In genomic region chr7:16070846-16071245, GRCm38 (mm10) we compare ENCODE assay signal across 23 mouse cellular contexts. TPM values are rescaled to one million over a fixed set of nuclear protein-coding genes. Genes with fewer than 3 reads are reported as not detected.
A peak's percentile ranks its signal among the peaks of the same experiment; 100 is the strongest.
DNase-seq lines count a peak whose midpoint lies in the region; ATAC-seq lines count a peak whose summit lies in the region.
"Had no signal": no experiment of that assay in that cellular context is flagged by ENCODE, and none has a peak within 500 bp of the region (broad histone marks: within the 10 kb centered on the region; RNA-seq: fewer than 3 reads in every experiment).

No protein-coding gene starts in this region.

- DNase-seq in 416B (ENCODE audit: low read depth) (peak; percentile 32), MEL-GATA-1-ER (ENCODE audit: extremely low read depth, low read depth) (peak; percentile 44)
- DNase-seq in gastrocnemius, postnatal 14 days, result no peak
- no peak for DNase-seq in kidney, postnatal 14 days
- no peak for DNase-seq in urinary bladder, postnatal 25 days (ENCODE audit: low spot score)
- DNase-seq in adrenal gland, adult 18-20 months (ENCODE audit: low spot score in 2 of 2), result no peak
- DNase-seq: adrenal gland, postnatal 14 days; cerebellum, adult 11-12 months; cerebellum, adult 8-10 months; cerebellum, postnatal 10 days; cerebellum, postnatal 36 days; gastrocnemius, adult 2 months; gastrocnemius, postnatal 36 days; heart, adult 11 months had no signal

- intact Hi-C loops in gastrocnemius, postnatal 14 days (cut with DNase I; ENCODE audit: low total_unique reads), result no loop called here

- ATAC-seq in granulocyte monocyte progenitor cell, adult 5-6 weeks (replicated peaks; ENCODE audit: poor library complexity, severe bottlenecking), result peak; percentile 98
- peak; percentile 90 for ATAC-seq in megakaryocyte, adult 5-6 weeks (ENCODE audit: poor library complexity, severe bottlenecking)
- ATAC-seq: CD4-positive, CD25-positive, alpha-beta regulatory T cell, adult 4 months; forebrain, embryonic 13.5 days; forebrain, embryonic 16.5 days; hindbrain, postnatal 0 days; Patski had no signal

RNA-seq across cellular contexts. Expression of gene Zfp541, which starts 9.2 kb away (rescaled TPM):
- not detected in 2 replicates for total RNA-seq in granulocyte monocyte progenitor cell, adult 5-6 weeks (2014; fragmentation: Nextera tagmentation)
- total RNA-seq in granulocyte monocyte progenitor cell, adult 5-6 weeks (2017), result 0.31 TPM in 1 of 2 replicates, not detected in the other
- 0.16 and 0.27 TPM in 2 replicates for total RNA-seq in megakaryocyte, adult 5-6 weeks (2015)
- total RNA-seq in megakaryocyte, adult 5-6 weeks (2017), result 0.53 TPM in 1 of 2 replicates, not detected in the other
- not detected for total RNA-seq in gastrocnemius, postnatal 14 days (2021)
- total RNA-seq in adrenal gland, adult 18-20 months (2021), result not detected
- total RNA-seq: gastrocnemius, adult 2 months; gastrocnemius, postnatal 36 days; heart, adult 8-10 months; heart, postnatal 25 days had no signal

RNA-seq across cellular contexts. Expression of gene Bicra, which starts 23.1 kb away (rescaled TPM):
- 12.2 and 21.8 TPM in 2 replicates for total RNA-seq in granulocyte monocyte progenitor cell, adult 5-6 weeks (2014; fragmentation: Nextera tagmentation)
- total RNA-seq in granulocyte monocyte progenitor cell, adult 5-6 weeks (2017), result 0.34 and 0.93 TPM in 2 replicates
- 19.5 and 28.6 TPM in 2 replicates for total RNA-seq in megakaryocyte, adult 5-6 weeks (2015)
- total RNA-seq in megakaryocyte, adult 5-6 weeks (2017), result 1.9 and 2.8 TPM in 2 replicates
- total RNA-seq in gastrocnemius, postnatal 14 days (2021), result 1 to 10 TPM; 7.9 to 8.8 TPM
- total RNA-seq in adrenal gland, adult 18-20 months (2021), result 1 to 10 TPM; 8.4 to 8.6 TPM

RNA-seq across cellular contexts. Expression of gene Napa, which starts 27.4 kb away (rescaled TPM):
- total RNA-seq in granulocyte monocyte progenitor cell, adult 5-6 weeks (2014; fragmentation: Nextera tagmentation), result 81.0 and 105 TPM in 2 replicates
- 38.5 and 39.5 TPM in 2 replicates for total RNA-seq in granulocyte monocyte progenitor cell, adult 5-6 weeks (2017)
- total RNA-seq in megakaryocyte, adult 5-6 weeks (2015), result 62.0 and 65.7 TPM in 2 replicates
- 39.8 and 39.9 TPM in 2 replicates for total RNA-seq in megakaryocyte, adult 5-6 weeks (2017)
- total RNA-seq in gastrocnemius, postnatal 14 days (2021), result 100 to 1,000 TPM; 102 to 107 TPM
- 100 to 1,000 TPM; 160 to 178 TPM for total RNA-seq in adrenal gland, adult 18-20 months (2021)

RNA-seq across cellular contexts. Expression of gene Kptn, which starts 48.8 kb away (rescaled TPM):
- 19.2 and 20.9 TPM in 2 replicates for total RNA-seq in granulocyte monocyte progenitor cell, adult 5-6 weeks (2014; fragmentation: Nextera tagmentation)
- total RNA-seq in granulocyte monocyte progenitor cell, adult 5-6 weeks (2017), result 9.7 and 11.2 TPM in 2 replicates
- 8.9 and 9.9 TPM in 2 replicates for total RNA-seq in megakaryocyte, adult 5-6 weeks (2015)
- total RNA-seq in megakaryocyte, adult 5-6 weeks (2017), result 9.7 and 18.9 TPM in 2 replicates
- total RNA-seq in gastrocnemius, postnatal 14 days (2021), result 10 to 100 TPM; 12.2 to 14.4 TPM
- 10 to 100 TPM; 19.6 to 20.7 TPM for total RNA-seq in adrenal gland, adult 18-20 months (2021)

RNA-seq across cellular contexts. Expression of gene Slc8a2, which starts 58.8 kb away (rescaled TPM):
- not detected in 2 replicates for total RNA-seq in granulocyte monocyte progenitor cell, adult 5-6 weeks (2014; fragmentation: Nextera tagmentation)
- total RNA-seq in granulocyte monocyte progenitor cell, adult 5-6 weeks (2017), result not detected in 2 replicates
- not detected in 2 replicates for total RNA-seq in megakaryocyte, adult 5-6 weeks (2015)
- not detected in 2 replicates for total RNA-seq in megakaryocyte, adult 5-6 weeks (2017)
- under 1 TPM; 0.24 to 0.25 TPM for total RNA-seq in gastrocnemius, postnatal 14 days (2021)
- 1 to 10 TPM; 2.0 to 2.5 TPM for total RNA-seq in adrenal gland, adult 18-20 months (2021)

Comparison
In these comparisons a context has a peak if more than half of its experiments do, and no peak if none do; other contexts are left out.
1. DNase-seq: peak in 416B (single experiment) and MEL-GATA-1-ER (single experiment); none in gastrocnemius, postnatal 14 days (single experiment), kidney, postnatal 14 days (single experiment), urinary bladder, postnatal 25 days (single experiment) and adrenal gland, adult 18-20 months (0 of 2).